Mouse (Mus musculus): ENCODE results near the gene Wasl. TPM values are rescaled to one million over a fixed set of nuclear protein-coding genes. Genes with fewer than 3 reads are reported as not detected.

The Wasl gene
- polyA plus RNA-seq, 1 experiment from 2014 or later = 42.9 TPM

- no peak overlapping the region for H3K27ac ChIP-seq (ENCODE audit: low read length)
- H3K4me3 ChIP-seq (ENCODE audit: low read length) = no peak overlapping the region
- no peak overlapping the region for H3K4me2 ChIP-seq (ENCODE audit: low read depth, low read length)
- H3K4me1 ChIP-seq (ENCODE audit: control insufficient read depth, insufficient read depth, low read length) = peaks cover 8% of the 10 kb centered on the region; the same call in 1 of the 2 replicates
- no peak for ATAC-seq (replicated peaks; ENCODE audit: extremely low read depth, insufficient read depth, low FRiP score)
- 66% methylated on average over 3 of the region's 3 CpGs for WGBS
- H3K9me3 ChIP-seq (replicated peaks; ENCODE audit: control insufficient read depth, low read length) = no peaks in the 10 kb centered on the region
- no peaks in the 10 kb centered on the region for H3K27me3 ChIP-seq (ENCODE audit: control insufficient read depth, insufficient read depth, low read length)
- H3K9ac ChIP-seq (ENCODE audit: low read length) = no peak overlapping the region
- no peaks in the 10 kb centered on the region for H3K36me3 ChIP-seq (ENCODE audit: control insufficient read depth, insufficient read depth)
These were observed 14.1 kb downstream of the Wasl start for GRCm38 (mm10) chr6:24650719-24651118.

DNA sequence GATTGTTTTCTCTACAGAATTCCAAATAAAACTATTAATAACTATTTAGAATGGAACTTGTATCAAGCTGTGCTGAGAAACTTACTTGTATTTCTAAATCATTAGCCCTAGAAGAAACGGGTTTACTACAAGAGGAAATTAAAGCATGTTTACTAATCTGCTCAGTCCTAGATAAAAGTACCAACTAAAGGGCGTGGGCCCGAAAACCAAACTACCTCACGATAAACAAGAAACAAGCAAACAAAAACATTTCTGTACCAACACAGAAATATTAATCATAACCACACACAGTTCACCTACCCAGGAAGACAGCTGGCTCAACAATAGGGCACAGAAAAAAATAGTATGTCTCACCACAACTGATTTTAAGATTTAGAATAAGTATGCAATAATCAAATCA lies 16.4 kb downstream of the Wasl start:
- H3K36me3 ChIP-seq (ENCODE audit: control insufficient read depth, insufficient read depth) = no peaks in the 10 kb centered on the region

GRCm38 (mm10) chr6:24647103-24647691 lies 17.6 kb downstream of the Wasl start:
- Histone ChIP-seq H3K9me3 (replicated peaks; ENCODE audit: control insufficient read depth, low read length) (no peaks in the 10 kb centered on the region), H3K27me3 (ENCODE audit: control insufficient read depth, insufficient read depth, low read length) (no peaks in the 10 kb centered on the region), H3K9ac (ENCODE audit: low read length) (no peak overlapping the region), H3K27ac (ENCODE audit: low read length) (no peak overlapping the region), H3K4me2 (ENCODE audit: low read depth, low read length) (no peak overlapping the region), H3K4me1 (ENCODE audit: control insufficient read depth, insufficient read depth, low read length) (peaks cover 8% of the 10 kb centered on the region; the same call in 1 of the 2 replicates), H3K4me3 (ENCODE audit: low read length) (no peak overlapping the region), H3K36me3 (ENCODE audit: control insufficient read depth, insufficient read depth) (no peaks in the 10 kb centered on the region)
- ATAC-seq (replicated peaks; ENCODE audit: extremely low read depth, insufficient read depth, low FRiP score) = no peak
- 77% methylated on average over 4 of the region's 4 CpGs for WGBS

More for the DNA sequence above, 16.4 kb downstream of the Wasl start:
- no peaks in the 10 kb centered on the region for H3K9me3 ChIP-seq (replicated peaks; ENCODE audit: control insufficient read depth, low read length)
- H3K27ac ChIP-seq (ENCODE audit: low read length) = no peak overlapping the region
- 80% methylated on average over 4 of the region's 4 CpGs for WGBS
- H3K4me3 ChIP-seq (ENCODE audit: low read length) = no peak overlapping the region
- H3K9ac ChIP-seq (ENCODE audit: low read length) = no peak overlapping the region
- no peak overlapping the region for H3K4me2 ChIP-seq (ENCODE audit: low read depth, low read length)
- no peak for ATAC-seq (replicated peaks; ENCODE audit: extremely low read depth, insufficient read depth, low FRiP score)
- peaks cover 8% of the 10 kb centered on the region; the same call in 1 of the 2 replicates for H3K4me1 ChIP-seq (ENCODE audit: control insufficient read depth, insufficient read depth, low read length)
- no peaks in the 10 kb centered on the region for H3K27me3 ChIP-seq (ENCODE audit: control insufficient read depth, insufficient read depth, low read length)

DNA sequence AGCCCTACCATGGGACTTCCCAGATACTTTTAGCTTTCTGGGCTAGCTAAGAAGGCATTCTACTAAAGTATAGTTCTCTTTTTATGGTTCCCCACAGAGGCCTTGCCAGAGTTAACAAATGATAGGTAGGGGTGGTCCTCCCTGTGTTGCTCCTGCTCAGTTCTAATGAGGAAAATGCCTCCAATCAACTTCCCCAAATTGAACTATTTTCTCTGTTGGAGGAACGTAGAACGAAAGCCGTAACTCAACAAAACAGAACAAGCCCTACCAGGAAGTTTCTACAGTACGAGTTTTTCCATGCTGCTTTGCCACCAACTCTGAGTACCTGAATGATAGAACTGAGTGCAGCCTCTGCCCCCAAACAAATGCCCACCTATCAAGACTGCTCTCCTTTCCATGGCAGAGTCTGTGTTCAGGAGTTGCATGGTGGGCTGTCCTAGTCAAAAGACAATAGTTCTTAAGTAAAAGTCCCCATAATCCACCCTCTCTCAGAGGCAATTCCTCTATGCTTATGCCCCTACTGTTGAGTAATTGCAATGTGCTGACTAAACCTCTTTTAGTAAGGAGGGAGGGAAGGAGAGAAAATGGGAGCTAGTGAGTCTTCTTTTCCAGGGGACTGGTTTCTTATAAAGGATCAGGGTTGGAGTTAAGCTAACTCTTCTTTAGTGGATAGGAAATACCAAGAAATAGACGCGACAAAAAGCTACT lies 19.3 kb downstream of the Wasl start:
- Histone ChIP-seq H3K36me3 (ENCODE audit: control insufficient read depth, insufficient read depth) (no peaks in the 10 kb centered on the region), H3K9me3 (replicated peaks; ENCODE audit: control insufficient read depth, low read length) (no peaks in the 10 kb centered on the region), H3K9ac (ENCODE audit: low read length) (no peak overlapping the region), H3K4me3 (ENCODE audit: low read length) (no peak overlapping the region), H3K4me2 (ENCODE audit: low read depth, low read length) (no peak overlapping the region), H3K27me3 (ENCODE audit: control insufficient read depth, insufficient read depth, low read length) (no peaks in the 10 kb centered on the region), H3K4me1 (ENCODE audit: control insufficient read depth, insufficient read depth, low read length) (peaks cover under 1% of the 10 kb centered on the region; the same call in 1 of the 2 replicates), H3K27ac (ENCODE audit: low read length) (no peak overlapping the region)
- WGBS = 85% methylated on average over 6 of the region's 6 CpGs
- no peak for ATAC-seq (replicated peaks; ENCODE audit: extremely low read depth, insufficient read depth, low FRiP score)

DNA sequence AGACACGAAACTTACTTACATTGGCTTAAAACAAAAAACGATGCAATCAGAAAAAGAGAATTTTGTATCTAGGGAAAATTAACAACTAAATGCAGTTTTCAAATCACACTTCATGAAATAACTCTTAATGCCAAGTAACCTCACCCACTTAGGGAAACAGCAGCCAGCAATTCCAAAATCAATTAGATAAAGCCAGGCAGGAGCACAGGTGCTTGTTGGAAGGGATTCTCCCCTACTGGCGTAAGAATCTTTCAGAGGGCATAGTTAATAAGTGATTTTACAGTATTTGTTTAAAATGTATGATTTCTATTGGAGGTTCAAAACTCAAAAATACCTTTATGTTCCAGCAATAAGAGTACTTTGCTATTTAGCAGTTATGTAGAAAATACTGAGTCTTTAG lies 21.8 kb downstream of the Wasl start:
- H3K4me2 ChIP-seq (ENCODE audit: low read depth, low read length) = no peak overlapping the region
- H3K27ac ChIP-seq (ENCODE audit: low read length) = no peak overlapping the region
- H3K4me3 ChIP-seq (ENCODE audit: low read length) = no peak overlapping the region
- 90% methylated on average over 3 of the region's 3 CpGs for WGBS
- ATAC-seq (replicated peaks; ENCODE audit: extremely low read depth, insufficient read depth, low FRiP score) = no peak
- H3K27me3 ChIP-seq (ENCODE audit: control insufficient read depth, insufficient read depth, low read length) = no peaks in the 10 kb centered on the region
- no peaks in the 10 kb centered on the region for H3K36me3 ChIP-seq (ENCODE audit: control insufficient read depth, insufficient read depth)
- no peak overlapping the region for H3K9ac ChIP-seq (ENCODE audit: low read length)
- H3K4me1 ChIP-seq (ENCODE audit: control insufficient read depth, insufficient read depth, low read length) = no peaks in the 10 kb centered on the region
- H3K9me3 ChIP-seq (replicated peaks; ENCODE audit: control insufficient read depth, low read length) = no peaks in the 10 kb centered on the region

DNA sequence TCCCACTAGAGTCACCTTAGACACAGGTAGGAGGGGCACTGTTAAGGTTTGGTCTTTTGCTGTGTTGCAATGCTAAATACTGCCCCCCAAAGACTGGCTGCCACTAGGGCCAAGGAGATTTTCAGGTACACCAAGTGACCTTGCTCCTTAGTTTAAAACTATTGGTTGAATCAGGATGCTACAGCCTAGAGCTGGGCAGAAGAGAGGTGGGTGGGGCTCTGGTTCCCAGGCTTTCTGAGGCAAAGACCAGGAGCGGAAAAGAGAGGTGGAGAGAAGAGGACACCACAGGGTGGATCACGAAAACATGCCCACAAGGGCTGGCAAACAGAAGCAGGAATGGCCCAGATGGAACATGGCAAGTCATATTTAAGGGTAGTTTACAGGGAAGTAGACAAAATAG lies 22.6 kb downstream of the Wasl start:
- Histone ChIP-seq H3K27me3 (ENCODE audit: control insufficient read depth, insufficient read depth, low read length) (no peaks in the 10 kb centered on the region), H3K4me1 (ENCODE audit: control insufficient read depth, insufficient read depth, low read length) (no peaks in the 10 kb centered on the region), H3K27ac (ENCODE audit: low read length) (no peak overlapping the region), H3K4me2 (ENCODE audit: low read depth, low read length) (no peak overlapping the region), H3K9me3 (replicated peaks; ENCODE audit: control insufficient read depth, low read length) (no peaks in the 10 kb centered on the region), H3K36me3 (ENCODE audit: control insufficient read depth, insufficient read depth) (no peaks in the 10 kb centered on the region), H3K9ac (ENCODE audit: low read length) (no peak overlapping the region), H3K4me3 (ENCODE audit: low read length) (no peak overlapping the region)
- no peak for ATAC-seq (replicated peaks; ENCODE audit: extremely low read depth, insufficient read depth, low FRiP score)
- WGBS = 93% methylated on average over 2 of the region's 2 CpGs

- 85% methylated on average over 4 of the region's 4 CpGs for WGBS
These were observed 23.5 kb downstream of the Wasl start for GRCm38 (mm10) chr6:24641286-24641685.

DNA sequence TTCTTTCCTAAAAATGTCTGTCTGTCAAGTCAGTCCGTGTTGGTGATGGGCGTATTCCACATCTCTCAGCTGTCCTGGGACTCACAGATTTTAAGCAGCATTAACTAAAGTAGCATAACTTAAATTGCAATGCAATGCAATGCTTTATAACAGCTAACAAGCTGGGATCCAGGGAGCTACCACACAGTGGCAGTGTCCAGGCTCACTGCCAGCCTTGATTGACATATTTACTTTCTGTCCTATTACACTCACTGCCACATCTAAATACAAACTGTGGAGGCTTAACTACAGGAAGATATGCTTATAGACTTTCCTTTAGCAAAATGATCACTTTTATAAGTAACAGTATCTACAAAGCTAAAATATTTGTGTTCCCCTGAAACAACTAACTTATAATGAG lies 29.0 kb downstream of the Wasl start:
- Histone ChIP-seq H3K27ac (ENCODE audit: low read length) (no peak overlapping the region), H3K4me2 (ENCODE audit: low read depth, low read length) (no peak overlapping the region), H3K4me1 (ENCODE audit: control insufficient read depth, insufficient read depth, low read length) (peaks cover 8% of the 10 kb centered on the region), H3K27me3 (ENCODE audit: control insufficient read depth, insufficient read depth, low read length) (no peaks in the 10 kb centered on the region), H3K9me3 (replicated peaks; ENCODE audit: control insufficient read depth, low read length) (no peaks in the 10 kb centered on the region), H3K9ac (ENCODE audit: low read length) (no peak overlapping the region), H3K4me3 (ENCODE audit: low read length) (no peak overlapping the region), H3K36me3 (ENCODE audit: control insufficient read depth, insufficient read depth) (peaks cover 8% of the 10 kb centered on the region; the same call in 1 of the 2 replicates)
- no peak for ATAC-seq (replicated peaks; ENCODE audit: extremely low read depth, insufficient read depth, low FRiP score)
- WGBS = 80% methylated on average over 2 of the region's 2 CpGs

More at GRCm38 (mm10) chr6:24641286-24641685, 23.5 kb downstream of the Wasl start:
- H3K4me1 ChIP-seq (ENCODE audit: control insufficient read depth, insufficient read depth, low read length) = no peaks in the 10 kb centered on the region
- H3K4me2 ChIP-seq (ENCODE audit: low read depth, low read length) = no peak overlapping the region
- H3K27me3 ChIP-seq (ENCODE audit: control insufficient read depth, insufficient read depth, low read length) = no peaks in the 10 kb centered on the region
- H3K9ac ChIP-seq (ENCODE audit: low read length) = no peak overlapping the region
- H3K9me3 ChIP-seq (replicated peaks; ENCODE audit: control insufficient read depth, low read length) = no peaks in the 10 kb centered on the region
- H3K4me3 ChIP-seq (ENCODE audit: low read length) = no peak overlapping the region
- no peaks in the 10 kb centered on the region for H3K36me3 ChIP-seq (ENCODE audit: control insufficient read depth, insufficient read depth)
- H3K27ac ChIP-seq (ENCODE audit: low read length) = no peak overlapping the region
- ATAC-seq (replicated peaks; ENCODE audit: extremely low read depth, insufficient read depth, low FRiP score) = no peak

- H3K4me2 ChIP-seq (ENCODE audit: low read depth, low read length) = no peak overlapping the region
- H3K9me3 ChIP-seq (replicated peaks; ENCODE audit: control insufficient read depth, low read length) = no peaks in the 10 kb centered on the region
- no peak overlapping the region for H3K9ac ChIP-seq (ENCODE audit: low read length)
- H3K4me1 ChIP-seq (ENCODE audit: control insufficient read depth, insufficient read depth, low read length) = peaks cover 8% of the 10 kb centered on the region
- H3K27ac ChIP-seq (ENCODE audit: low read length) = no peak overlapping the region
- H3K36me3 ChIP-seq (ENCODE audit: control insufficient read depth, insufficient read depth) = peaks cover 8% of the 10 kb centered on the region; the same call in 1 of the 2 replicates
- H3K4me3 ChIP-seq (ENCODE audit: low read length) = no peak overlapping the region
- no peaks in the 10 kb centered on the region for H3K27me3 ChIP-seq (ENCODE audit: control insufficient read depth, insufficient read depth, low read length)
- WGBS = 80% methylated on average over 3 of the region's 3 CpGs
- ATAC-seq (replicated peaks; ENCODE audit: extremely low read depth, insufficient read depth, low FRiP score) = no peak
These were observed 30.7 kb downstream of the Wasl start for GRCm38 (mm10) chr6:24634065-24634464.
